Mouse (Mus musculus): ENCODE measurements around the gene Tenm2.

Tenm2 gene

DNA sequence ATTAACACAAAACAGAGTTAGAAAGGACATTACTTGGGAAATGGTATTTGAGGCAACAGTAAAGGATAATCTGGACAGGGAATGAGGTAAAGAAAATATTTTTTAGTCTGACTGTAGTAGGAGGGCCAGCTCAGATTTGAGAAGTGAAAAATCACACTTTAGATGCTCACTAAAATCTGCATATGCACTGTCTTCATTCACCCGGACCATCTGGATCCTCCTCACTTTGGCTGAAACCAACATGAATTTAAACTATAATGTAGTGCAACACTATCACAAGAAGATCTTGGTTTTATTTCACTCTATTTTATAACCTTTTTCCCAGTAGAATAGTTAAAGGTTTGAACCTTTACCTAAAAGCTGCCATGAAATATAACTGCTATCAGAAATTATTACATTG lies 326.7 kb downstream of the Tenm2 start:
- DNase-seq (ENCODE audit: low read depth, low spot score) = no peak

DNA sequence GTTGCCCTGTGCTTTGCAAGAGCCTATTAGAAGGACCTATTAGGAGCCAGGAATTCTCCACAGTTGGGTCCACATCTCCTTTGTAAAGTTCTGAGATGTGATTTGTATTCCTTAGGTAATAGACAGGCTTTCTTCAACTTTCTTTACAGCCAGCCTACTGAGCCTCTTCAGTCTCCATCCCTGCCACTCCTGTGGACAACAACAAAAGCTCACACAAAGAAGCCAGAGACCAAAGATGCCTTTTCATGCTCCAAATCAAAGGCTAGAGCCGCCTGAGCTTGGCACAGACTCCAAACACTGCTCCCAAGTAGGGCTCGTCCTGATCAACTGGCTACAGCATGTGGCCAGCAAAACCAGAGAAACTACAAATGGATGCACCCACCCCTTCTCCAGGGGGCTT lies 333.5 kb downstream of the Tenm2 start:
- no peak for DNase-seq (ENCODE audit: low read depth, low spot score)

DNA sequence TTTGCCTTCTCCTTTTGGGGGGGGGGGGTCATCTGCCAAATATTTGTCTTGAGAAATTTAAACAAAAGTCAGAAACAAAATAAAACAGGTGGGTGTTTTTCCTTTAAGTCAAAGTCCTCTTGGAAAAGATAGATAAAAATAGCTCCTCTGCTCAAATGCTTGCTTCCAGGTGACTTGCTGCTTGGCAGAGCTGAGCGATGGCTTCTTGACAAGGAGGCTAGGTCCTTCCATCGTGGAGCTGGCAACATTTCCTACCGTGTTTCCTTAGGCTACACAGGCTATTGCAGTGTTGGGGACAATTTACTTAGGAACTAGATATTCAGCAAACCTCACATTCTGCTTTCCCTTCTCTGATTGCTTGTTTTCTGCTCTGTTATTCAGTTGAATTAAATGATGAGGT lies 342.7 kb downstream of the Tenm2 start:
- no peak for DNase-seq (ENCODE audit: low read depth, low spot score)

DNA sequence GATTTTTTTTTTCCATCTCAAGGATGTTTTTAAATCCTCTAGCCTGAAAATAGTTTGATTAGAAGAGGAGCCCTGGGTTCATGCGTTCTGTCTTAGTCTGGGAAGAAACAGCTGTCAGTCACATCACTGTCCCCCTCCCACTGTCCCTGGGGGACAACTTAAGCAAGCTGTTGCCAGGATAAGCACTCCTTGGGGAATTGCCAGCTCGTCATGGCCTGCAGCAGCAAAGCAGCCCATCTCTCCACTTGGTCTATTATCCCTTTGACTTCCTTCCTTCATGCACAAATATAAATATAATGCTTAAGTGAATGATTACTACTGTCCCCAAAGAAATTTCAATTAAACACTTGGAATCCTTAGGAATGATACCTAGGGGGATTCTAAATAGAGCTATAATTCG lies 344.7 kb downstream of the Tenm2 start:
- DNase-seq (ENCODE audit: low read depth, low spot score) = no peak

DNA sequence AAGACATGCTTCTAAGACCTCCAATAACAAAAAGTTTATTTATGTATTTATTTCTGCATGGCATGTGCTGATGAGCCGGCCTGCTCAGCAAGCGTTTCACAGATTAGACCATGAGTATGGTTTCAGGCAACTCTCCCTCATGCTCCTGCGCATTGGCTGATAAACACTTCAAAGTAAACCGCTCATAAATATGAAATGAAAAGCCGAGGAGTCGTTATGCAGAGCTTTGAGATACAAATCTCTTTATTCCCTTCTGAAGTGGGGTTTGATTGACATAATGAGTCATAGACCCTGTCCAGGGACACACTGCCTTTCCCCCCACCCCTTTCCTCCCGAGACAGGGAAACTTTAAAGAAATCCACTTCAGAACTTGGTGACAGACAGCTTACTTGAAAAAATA lies 348.3 kb downstream of the Tenm2 start:
- no peak for DNase-seq (ENCODE audit: low read depth, low spot score)

DNA sequence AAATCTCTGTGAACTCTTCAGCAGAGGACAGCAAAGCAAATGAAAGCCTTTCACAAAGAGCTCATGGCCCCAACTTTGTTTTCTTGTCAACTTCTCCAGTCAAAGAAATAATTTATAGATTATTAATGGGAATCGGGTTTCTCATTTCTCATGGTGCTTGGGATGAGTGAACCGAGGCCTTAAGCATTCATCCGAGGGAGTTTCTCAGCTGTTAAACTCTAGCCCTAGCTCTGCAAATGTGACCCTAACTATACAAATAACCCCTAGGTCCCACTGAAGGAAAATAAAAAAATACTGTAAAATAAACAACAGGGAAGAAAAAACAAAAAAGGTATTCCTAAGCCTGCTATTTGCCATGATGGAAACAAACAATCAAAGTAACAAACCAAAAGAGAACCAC lies 349.6 kb downstream of the Tenm2 start:
- DNase-seq (ENCODE audit: low read depth, low spot score) = no peak

DNA sequence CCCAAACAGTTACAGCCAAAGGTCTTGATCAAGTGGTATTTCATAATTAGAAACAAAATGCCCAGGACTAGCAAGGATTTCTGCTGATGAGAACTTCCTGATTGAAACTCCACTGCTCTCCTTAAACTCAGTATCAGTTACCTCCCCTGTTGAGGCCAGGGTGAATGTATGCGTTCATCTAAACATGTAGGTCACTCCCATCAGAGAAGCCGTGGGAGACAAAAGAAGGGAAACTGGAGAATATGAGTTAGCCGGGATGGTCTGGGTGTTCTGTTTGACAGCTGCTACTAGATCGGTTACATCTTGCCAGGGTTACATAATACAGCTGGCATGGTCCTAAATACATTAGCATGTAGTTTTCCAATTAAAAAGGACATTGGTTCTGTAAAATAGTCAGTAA lies 362.8 kb downstream of the Tenm2 start:
- DNase-seq (ENCODE audit: low read depth, low spot score) = no peak

DNA sequence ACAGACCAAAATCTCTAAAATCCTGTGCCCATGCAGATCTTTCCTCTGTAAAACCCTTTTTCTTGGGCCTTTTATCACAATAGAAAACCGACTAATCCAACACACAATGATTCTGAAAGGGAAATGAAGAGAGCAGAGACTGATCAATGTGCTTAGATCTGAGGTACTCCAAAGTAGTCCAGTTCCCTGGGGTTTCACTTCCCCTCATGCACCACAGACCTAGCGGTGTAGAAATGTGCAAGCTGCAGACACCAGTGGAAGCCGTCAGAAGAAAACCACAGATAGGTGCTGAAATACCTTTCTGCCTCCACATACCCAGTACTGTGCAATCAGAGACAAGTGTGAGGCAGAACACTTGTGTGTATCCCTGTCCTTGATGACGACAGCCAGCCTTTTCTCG lies 365.2 kb downstream of the Tenm2 start:
- DNase-seq (ENCODE audit: low read depth, low spot score) = no peak

DNA sequence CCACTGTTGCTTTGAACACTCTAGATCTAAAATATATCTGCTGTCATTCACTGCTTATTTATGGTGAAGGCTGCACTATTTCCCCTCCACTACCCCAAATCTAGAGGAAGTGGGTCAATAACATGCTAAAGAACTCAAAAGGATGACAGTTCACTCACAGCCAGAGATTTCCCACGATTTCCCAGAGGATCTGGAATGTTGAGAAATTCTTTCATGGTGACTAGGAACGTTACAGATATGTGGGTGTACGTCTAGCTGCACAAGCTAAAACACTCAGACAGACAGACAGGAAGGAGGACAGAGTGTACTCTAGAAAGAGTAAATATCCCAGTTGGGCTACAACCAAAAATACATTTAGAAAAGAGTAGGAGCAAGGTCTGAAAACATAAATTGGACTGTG lies 384.1 kb downstream of the Tenm2 start:
- no peak for DNase-seq (ENCODE audit: low read depth, low spot score)

DNA sequence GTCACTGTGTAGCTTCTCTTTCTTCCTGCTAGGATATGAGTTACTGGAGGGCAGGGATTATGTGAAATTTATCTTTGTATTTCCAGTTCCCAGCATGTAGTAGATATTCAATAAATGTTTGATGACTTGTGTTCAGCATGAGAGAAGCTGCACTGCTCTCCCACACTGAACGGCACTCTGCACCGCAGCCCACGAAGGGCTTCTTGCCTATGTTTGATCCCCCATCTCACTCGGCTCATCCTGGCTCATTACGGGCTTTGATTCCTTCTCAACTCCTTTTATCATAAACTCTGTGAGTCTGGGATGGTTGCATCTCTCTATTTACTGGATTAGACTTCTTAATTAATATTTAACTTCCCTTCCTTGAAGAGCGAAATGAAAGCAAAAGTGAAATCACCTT lies 388.3 kb downstream of the Tenm2 start:
- no peak for DNase-seq (ENCODE audit: low read depth, low spot score)

DNA sequence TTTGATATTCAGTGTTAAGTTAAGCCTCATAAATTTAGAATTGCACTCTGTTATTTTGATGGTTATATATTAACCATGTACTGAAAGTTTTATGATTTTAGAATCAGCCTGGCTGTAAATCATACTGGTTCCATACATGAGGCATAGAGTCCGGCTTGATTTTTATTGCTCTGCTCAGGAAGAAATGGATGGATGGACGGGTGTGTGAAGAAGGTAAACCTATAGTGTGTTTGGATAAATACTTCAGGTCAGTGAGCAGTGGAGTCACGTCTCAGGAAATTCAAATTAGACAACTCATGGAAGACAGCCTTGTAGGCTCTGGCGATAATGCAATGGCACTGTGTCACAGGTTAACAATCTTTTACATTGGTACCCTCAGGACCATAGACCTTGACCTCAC lies 402.9 kb downstream of the Tenm2 start:
- no peak for DNase-seq (ENCODE audit: low read depth, low spot score)

DNA sequence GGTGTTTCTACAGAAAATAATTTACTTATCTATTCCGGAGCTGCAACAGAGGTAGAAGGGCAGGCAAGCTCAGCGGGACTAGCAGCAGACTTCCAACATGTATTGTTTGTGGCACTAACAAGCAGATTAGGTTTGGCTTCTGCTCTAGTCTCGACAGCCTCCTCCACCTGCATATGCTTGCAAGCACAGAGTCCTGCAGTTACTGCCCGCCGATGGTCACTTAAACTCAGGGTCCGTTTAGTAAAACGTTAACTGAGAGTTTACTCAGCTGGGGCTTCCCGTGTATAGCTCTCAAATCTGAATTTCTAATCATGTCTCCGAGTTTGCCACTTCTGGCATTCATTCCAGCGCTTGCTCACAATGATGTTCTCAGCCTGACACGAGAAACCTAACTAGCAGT lies 404.3 kb downstream of the Tenm2 start:
- DNase-seq (ENCODE audit: low read depth, low spot score) = no peak

DNA sequence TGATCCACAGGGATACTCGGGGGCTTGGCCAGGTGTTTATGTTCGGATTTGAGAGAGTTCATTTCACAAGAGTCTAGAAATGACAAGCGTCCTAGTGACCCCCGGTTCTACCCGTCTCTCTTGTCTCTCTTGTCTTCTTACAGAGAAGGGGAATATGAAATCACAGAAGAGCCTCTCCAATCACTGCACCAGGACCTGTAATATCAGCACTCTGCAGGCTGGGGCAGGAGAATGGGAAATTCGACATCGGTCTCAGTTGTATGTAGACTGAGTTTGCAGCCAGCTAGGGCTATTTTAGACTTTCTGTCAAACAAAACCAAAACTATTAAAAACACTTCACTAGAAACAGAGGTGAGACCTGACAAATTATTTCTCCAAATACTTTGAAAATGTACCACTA lies 411.1 kb downstream of the Tenm2 start:
- DNase-seq (ENCODE audit: low read depth, low spot score) = no peak

DNA sequence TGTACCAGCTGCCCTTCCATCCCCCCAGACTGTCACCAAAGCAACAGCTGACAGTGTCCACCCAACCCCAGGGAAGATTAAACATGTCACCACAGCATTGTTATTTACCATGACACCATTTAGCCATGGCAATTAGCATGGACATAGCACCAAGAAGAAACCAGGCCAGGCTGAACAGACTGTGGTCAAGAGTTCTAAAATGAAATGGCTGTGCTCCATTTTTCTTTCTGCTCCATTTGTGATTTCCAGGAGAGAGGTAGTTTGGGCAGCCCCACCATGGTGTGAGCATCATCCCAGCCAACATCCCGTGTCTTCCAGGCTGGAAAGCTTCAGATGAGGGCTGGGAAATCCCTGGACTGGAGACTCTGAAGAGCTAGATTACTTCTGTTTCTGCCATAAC lies 431.1 kb downstream of the Tenm2 start:
- DNase-seq (ENCODE audit: low read depth, low spot score) = no peak

DNA sequence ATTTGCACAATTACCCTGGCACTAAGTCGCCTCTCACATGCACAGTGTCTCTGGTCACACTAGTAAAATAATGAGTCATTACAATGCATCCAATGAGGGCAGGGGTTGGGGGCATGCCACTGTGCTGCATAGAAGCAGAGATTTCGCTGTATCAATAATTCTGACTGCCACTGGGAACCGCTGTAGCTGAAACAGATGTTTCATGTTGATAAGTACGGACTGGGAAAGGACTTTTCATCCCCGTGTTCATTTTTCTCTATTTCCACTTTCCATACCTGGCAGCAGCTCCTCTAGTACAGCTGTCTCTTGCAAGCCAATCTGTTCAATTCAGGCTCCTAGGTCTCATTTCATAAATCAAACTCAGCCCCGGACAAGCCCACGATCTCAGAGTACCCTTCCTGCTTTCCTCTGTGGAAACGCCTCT lies 433.5 kb downstream of the Tenm2 start:
- DNase-seq (ENCODE audit: low read depth, low spot score) = no peak

DNA sequence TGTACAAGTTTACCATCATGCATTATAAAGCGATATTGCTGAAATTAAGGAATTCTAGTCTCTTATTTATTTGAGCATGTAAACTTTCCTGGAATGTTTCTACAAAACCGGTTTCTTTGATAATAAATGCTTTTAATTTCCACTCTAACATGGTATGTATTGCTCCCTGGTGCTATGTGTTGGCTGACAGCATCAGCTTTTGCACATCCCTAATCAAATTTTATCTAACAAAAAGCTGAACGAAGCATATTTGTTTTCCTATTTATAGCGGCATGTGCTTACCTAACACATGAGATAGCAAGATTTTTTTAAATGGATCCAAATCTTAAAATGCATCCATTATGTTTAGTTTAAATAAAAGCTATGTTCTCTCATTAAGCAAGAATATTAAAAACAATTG lies 434.1 kb downstream of the Tenm2 start:
- DNase-seq (ENCODE audit: low read depth, low spot score) = no peak

DNA sequence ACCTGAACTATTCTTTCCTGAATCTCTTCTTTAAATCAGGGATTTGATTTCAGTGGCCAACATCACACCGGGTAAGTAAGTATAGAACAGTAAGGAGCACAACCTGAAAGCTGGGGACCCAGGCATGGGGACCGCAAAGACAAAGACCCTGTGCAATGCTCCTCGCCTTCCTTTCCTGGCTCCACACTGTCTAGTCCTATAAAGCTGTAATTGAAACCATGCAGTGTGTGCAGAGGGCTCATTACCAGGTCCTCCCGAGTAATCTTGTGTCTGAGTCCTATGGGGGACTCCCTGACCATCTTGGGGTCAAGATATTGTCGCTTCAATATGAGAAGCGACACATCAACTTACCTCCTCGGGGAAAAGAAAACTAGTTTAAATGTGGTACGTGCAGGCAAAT lies 436.4 kb downstream of the Tenm2 start:
- no peak for DNase-seq (ENCODE audit: low read depth, low spot score)

DNA sequence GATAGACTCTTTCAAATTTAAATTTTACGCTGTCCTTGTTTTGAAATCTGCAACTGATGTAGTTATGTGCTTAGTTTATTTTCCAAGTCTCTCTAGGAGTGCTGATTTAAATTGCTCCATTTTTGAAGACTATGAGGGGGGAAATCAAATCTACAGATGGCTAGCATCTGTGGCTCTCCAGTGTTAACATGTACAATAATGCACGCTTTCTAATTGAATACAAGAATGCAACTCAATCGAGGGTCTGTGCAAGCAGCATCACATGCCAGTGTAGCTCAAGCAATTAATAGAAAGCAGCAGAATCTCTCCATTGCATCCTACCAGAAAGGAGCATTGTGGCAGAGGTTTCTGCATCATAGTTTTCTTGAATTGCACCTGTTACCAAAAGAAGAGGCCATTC lies 477.8 kb downstream of the Tenm2 start:
- DNase-seq (ENCODE audit: low read depth, low spot score) = no peak

DNA sequence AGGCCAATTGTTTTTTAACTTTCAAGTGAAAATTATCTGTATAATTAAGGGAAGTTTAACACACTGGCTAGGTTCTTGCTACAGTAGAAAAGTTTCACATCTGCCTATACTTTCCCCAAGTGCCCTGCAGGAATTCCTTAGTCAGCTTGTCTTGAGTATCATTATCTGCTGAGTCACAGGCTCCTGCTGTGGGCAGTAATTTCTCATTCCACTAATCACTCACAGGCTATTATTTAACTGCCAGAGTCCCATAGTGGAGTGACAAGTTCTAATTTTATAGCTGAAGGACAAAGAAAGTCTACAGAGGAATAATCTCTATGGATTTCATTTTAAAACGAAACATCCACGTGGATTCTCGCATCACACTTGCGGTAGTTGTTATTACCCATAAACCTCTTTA lies 489.5 kb downstream of the Tenm2 start:
- DNase-seq (ENCODE audit: low read depth, low spot score) = no peak

DNA sequence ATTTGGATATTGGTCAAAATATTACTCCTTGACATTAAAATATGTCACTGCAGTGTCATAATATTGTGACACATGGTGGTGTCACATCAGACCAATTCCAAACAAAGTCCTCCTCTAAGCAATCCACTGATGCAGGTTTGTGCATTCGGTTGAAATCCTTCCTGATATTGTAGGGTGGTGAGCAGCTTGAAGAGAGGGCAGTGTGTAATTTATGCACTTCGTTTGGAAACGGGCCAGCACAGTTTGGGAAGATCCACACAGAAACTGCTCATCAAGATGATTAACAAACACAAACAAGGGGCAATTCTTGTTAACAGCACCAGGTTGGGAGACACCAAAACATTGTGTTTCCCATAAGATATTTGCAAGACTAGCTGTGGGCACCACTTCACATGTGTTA lies 508.0 kb downstream of the Tenm2 start:
- DNase-seq (ENCODE audit: low read depth, low spot score) = no peak

DNA sequence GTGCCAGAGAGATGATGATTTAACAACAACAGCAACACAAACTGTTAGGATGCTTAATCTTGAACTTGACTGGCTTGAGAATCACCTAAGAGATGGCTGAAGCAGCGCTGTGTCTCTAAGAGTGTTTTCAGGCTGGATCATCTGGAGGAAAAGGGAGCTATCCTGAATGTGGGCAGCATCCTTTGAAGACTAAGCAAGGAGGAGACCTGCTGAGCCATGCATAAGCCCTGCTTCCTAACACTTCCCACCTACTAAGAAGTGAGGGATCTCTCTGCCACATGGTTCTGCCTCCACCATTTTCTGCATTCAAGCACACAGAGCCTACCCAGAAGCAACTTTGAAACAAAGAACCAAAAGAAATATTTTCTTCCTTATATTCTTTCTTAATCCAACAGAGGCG lies 532.9 kb downstream of the Tenm2 start:
- no peak for DNase-seq (ENCODE audit: low read depth, low spot score)

DNA sequence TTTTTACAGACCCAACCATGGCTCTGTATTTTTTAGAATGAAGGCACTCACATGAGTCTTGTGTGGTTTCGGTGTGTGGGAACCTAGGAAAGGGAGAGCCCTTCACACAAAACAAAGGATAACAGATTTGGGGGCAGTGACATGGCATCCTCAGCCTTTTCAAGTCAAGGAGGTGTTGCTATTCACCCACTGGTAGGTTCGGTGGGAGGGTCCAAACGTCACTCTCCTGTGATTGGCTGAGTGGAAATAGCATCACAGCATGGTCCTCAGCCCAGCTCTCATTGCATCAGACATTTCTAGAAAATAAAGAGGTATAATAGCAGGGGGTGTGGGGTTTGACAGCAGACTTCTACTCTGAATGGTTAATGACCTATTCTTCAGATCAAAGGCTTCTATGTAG lies 534.8 kb downstream of the Tenm2 start:
- DNase-seq (ENCODE audit: low read depth, low spot score) = no peak

DNA sequence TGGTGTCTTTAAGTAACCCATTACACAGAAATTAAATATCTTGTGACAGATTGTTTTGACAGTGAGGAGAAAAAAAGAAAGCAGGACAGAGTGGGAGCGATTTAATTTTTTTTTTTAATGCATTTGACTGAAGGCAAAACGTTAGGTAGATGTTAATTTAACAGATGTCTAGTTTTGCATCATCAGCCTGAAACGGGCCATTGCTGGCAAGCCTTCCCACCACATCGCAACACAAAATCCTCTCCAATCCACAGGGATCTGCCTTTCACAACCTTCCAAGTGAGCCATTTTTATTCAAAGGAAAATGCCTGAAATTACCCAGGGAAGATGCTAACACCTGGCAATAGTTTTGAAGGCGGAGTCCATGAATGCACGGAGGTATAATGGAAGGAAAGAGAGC lies 535.6 kb downstream of the Tenm2 start:
- no peak for DNase-seq (ENCODE audit: low read depth, low spot score)

DNA sequence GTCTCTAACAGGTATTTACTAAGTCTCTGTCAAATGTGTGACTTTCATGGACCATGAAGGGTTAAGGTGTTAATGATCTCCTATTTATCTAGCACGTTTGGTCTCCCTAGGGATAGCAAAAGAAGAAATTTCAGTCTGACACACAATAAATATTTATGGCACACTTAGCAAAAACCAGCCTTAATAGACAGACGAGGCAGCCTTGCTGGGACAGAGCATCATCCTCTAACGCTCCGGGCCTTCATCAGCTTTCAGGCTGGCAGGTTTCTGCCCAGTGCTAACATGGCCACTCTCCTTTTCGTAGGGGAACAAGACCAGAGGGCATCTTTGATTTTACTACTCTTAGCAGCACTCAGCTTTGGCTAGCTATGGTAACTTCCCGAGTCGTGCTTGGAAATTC lies 537.5 kb downstream of the Tenm2 start:
- no peak for DNase-seq (ENCODE audit: low read depth, low spot score)

DNA sequence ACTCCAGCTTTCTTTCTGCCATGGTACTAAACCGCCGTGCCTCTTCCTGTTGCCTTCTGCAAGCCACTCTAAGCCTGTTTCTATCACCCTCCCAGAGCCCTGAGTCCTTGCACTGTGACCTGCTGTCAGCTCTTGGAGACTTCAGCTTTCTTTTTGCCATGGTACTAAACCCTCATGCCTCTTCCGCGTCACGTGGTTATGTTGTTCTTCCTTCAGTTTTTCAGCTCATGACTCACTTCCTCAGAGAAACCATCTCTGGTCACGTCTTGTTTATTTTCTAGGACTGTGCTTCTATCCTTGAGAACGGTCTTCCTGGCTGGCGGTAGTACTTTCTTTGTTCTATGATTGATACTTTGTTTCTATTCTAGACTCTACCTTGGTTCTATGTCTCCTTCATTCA lies 537.9 kb downstream of the Tenm2 start:
- DNase-seq (ENCODE audit: low read depth, low spot score) = no peak
